Mouse (Mus musculus) embryo, embryonic 11.5 days (tissue): ENCODE data around the gene Clca1.
"Not testable (repeated sequence)": the region's sequence is repeated elsewhere in the genome, so short reads cannot be mapped to it uniquely, and the experiment has no call there.

Experiments used
- DNase-seq: peaks from one replicate; pipeline ENCODE4 v3.0.0-alpha.2; 2012; ENCODE audit warnings: low read depth, low spot score

Gene Clca1

DNA sequence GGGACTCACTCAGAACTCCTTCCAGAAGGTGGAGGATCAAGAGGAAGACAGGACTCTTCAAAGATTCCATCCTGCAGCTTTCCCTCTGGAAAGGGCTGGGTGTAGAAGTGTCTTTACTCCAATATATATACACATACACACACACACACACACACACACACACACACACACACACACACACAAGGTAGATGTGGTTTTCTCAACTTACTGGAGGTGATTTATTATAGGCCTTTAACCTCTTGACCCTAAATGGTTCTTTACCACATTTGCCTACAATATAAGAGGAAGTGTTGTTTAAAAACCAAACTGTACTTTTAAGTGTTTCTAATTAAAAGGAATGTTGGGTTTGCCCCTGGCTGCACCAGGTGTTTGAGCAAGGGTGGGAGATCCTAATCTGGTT lies at the start of gene Clca1:
Gene Clca1, minus strand, starts transcription at position 101 of the 400 bp plus-strand sequence.
- DNase-seq = no peak

DNA sequence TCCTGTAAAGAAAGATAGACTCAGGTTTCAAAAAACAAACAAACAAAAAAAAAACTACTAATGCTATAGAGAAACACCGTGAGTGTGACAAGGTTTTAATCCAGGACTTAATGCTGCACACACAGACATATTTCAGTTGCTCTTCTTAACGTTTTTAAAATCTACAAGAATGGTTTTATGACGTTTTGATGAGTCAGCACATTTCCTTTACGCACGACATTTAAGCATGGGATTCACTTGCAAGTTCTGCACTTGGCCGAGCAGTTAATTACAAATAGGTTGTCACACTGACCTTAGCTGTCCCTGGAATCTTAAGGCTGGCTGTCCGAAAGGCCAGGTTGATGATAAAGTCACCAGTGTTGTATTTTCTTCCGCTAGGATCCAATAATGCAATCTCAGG lies 48.3 kb upstream of the Clca1 start:
- DNase-seq = no peak

DNA sequence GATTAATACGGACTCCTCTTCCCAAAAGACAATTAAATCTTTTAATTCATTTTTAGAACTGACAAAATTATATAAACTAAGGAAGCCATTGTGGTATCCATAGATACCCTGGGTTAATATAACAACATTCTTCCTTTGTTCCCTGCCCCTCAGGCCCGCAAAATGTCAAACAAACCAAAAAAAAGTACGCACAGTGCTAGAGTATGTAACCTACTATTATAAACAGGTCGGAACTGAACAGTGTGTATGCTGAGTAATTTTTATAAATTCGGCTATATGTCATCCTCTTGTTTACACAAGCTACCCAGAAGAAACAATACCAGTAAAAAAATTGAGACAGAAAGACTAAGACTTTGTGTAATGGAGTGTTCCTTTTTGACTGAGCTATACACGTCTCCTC lies 45.8 kb upstream of the Clca1 start:
- no peak for DNase-seq

DNA sequence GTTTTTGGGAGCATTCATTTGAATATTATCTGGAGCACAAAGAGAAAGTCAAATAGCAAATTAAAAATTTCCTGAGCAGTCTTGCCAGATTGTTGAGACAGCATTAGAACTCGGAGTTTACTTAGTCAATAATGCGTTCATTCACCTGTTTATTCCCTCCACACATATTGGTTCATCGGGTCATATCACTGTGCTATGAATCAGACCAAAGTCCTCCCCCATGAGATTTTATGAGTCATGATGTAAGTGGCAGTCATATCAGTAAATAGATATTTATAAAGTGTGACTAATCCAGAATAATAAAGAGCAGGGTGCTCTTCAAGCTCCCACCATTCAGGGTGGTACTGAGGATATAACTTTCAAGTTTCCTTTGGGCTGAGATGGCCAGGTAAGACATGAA lies 39.8 kb upstream of the Clca1 start:
- no peak for DNase-seq

DNA sequence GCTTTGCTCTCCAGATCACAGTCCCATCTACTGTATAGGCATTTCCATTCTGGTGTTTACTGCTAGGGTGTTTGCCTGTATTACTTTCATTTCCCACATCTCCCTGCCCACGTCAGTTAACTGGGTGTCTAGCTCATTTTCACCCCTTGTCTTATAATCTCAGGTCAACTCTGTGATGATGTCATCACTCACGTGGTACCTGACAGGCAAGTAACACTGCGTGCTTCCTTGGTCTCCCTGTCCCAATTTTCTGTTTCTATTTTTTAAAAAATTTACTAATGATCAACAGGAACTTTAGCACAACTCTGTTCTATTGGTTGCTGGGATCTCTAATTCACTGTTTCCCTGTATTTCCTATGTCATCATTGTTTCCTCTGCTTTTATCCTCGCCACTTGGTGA lies 36.4 kb upstream of the Clca1 start:
- no peak for DNase-seq

DNA sequence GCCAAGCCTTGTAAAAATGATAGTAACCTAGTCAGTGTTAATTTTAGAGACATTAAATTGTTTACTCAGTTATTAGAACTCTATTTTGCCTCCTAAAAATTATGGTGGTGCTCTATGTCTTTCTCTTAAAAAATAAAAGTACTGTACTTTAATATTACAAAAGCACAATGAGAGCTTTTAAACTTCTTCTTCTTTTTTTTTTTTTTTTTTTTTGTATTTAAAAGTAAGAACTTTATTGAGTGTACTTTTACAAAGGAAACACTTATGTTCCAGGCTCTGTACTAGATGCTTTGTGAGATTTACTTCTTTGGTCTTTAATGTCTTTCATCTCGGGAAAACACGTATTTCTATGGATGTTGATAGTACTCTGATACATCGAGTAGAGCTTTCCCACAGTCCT lies 22.6 kb upstream of the Clca1 start:
- not testable (repeated sequence) for DNase-seq

DNA sequence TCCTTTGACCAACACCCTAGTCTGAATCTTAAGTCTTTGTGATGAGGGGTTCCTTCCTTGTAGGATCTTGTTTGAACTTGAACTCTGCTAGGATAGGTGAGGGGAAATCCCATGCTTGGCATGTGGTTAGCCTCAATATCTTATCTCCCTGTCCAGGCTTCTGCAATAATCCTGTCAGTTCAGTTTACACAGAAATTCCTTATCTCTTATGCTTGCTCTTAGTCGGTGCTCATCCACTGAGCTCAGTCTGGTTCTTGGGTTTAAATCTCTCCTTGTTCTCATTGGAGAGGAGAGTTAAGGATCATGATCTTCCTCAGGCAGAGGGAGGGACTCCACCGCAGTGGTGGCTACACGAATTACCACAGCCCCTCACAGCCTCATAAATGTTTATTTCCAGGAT lies 17.2 kb upstream of the Clca1 start:
- no peak for DNase-seq

DNA sequence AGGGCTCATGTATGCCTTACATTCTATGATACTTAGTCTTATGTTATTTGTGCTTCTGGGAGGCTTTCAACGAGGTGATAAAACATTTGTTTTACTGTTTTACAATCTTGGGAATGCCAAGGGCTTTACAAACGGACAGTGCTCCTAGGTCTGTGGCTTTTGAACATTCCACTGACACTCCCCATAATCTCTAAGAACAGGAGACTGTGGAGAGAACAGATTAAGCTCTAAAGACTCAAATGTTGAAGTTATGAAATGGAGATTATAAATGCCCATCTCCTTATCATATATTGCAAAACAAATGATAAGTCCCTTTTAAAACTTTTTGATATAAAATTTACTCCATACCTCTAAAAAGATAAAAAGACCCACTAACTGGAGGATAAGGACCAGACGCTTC lies 6.2 kb upstream of the Clca1 start:
- no peak for DNase-seq

DNA sequence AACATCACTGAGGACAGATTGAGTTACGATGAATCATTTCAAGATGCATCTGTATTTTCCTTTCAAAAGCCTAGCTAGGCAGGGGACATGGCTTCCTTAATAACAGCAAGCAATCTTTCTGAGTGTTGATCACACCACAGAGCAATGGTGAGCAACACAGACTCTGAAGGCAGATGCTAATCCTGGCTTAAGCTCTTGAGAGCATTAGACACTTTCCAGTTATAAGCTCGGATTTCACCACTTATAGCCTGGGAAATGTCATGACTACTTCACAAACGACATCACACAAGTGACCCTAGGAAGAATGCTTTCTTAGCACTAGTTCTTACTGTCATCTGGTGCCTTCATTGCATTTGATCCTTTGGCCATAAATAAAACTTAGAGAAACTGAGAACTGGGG lies 4.5 kb downstream of the Clca1 start:
- DNase-seq = no peak

DNA sequence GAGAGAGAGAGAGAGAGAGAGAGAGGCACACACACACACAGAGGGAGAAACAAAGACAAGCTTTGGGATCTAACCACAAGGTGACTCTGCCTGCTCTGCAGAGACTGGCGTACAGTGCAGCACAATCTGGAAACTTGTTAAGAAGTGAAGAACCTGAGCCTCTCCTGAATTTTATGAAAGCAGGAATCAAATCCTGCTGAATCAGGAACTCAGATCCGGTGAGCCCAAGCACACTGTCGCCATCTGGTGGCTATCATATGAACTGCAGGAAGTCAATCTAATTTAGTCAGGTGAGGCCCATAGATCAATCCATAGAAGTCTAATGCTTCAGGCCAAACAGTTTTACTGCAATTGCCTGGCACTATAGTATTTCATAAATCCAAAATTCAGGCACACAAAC lies 5.8 kb downstream of the Clca1 start:
- peak; percentile 42 for DNase-seq

DNA sequence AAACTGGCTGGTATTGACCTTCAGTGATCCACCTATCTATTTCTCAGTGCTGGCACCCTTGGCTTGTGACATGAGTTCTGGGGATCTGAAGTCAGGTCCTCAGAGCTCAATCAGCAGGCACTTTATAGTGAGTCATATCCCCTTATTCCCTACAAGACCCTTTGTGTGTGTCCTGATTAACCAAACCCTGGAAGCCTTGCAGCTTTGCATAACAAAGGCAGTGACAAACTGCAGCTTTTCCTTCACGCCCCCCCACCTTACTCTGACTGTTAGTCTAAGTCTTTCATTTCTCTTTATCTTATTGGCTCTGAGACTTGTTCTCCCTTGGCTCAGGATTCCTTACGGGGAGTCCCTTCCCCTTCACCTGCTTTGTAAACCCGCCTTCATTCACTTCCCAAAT lies 14.8 kb downstream of the Clca1 start:
- no peak for DNase-seq

DNA sequence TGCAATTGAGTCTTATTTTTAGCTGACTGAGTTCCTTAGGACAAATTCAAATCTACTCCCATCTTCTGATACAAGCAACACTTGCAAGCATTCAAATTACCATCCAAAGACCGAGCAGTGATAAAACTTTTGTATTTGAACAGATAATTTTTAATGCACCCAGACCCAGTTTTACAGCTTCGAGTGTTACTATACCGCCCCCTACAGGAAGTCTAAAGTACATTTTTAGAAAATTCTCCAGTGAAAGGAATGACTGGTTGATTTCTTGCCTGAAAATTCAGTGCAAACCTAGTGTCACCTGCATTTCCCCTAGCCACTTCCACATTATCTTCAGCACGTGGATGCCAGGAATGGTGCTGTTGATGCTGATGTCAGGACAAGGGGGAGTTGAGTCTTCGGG lies 28.2 kb downstream of the Clca1 start:
- DNase-seq = no peak

DNA sequence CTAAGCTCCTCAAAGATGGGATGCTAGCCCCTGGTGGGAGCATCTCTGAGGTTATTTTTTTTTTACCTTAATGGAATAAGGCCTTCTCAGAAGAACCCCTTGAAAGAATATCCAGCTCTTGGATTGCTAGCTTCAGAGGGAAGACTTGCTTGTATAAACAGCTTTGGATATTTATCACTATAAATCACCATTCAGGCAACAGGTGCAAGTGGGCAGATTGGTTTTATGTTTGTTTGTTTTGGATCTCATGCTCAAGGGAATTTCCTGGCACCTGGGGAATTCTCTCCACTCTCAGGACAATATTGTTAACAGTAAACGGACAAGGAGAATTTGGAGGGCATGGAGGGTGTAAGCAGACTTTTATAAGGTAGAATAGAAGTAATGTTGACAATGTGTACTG lies 31.7 kb downstream of the Clca1 start:
- no peak for DNase-seq

DNA sequence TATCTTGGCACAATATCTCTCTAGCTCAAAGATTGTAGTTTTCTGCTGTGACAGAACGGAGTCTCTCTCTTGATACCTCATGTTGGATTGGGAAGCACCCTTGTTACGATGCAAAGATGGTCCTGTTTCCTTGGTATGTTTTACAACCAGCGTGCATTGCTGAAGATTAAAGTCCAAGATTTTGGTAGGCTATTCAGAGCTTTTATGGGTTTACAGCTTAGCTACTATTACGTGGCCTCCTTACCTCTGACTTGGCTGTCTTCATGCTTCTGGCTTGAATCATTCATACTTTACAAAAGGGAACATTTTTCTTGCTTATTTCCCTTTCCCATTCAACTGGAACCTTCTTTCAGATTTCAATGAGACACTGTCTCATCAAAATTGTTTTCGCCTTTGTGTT lies 39.5 kb downstream of the Clca1 start:
- no peak for DNase-seq

DNA sequence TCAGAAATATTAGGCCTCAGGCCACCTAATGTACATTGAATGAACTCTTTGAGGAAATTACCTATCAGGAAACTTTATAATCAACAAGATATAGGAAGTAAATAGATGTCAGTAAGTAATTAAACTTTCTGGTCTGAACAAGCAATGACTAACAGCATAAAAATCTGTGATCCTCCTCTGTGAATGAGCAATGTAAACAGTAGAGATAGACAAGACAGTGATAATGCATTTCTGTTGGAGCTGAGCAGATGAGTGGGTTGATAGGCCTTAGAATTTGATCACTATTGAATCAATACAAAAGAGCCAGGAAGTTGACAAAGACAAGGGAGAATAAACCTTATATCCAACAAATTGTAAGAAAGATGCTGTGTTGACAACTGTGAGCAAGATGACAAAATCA lies 40.0 kb downstream of the Clca1 start:
- DNase-seq = no peak

DNA sequence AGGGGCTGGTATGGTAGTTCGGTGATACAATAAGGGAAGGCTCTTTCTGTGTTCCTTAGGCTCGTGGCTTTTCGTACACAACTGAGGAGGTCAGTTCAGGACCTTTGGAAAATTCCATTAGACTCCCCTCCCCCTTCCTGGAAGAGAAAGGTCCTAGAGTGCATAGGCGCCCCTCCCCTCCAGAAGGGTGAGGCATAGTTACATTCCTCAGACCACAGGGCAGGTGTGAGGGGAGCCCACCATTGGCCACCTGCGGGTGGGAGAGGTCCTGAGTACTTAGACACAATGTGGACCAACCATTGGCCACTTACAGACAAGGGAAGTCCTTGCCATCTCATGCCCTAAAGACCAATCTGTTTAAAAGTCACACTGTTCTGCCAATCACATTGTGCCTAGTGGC lies 46.7 kb downstream of the Clca1 start:
- no peak for DNase-seq

DNA sequence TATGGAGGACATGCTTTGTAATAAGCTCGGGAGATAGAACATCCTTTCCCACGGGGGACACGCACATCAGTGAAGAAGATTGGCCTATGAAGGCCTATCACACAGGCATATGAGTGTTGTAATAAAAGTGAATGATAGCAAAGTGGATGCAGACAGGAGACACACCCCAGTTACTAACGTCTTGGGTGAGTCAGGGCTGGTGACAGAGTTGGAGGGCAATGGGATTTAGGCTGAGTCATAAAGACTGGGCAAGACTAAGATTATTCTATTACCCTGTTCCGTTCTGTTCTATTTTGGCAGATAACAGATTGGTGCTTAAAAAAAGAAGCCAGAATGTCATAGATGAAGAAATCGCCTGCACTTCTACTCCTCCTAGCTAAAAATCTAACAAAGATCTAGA lies 52.0 kb downstream of the Clca1 start:
- no peak for DNase-seq

DNA sequence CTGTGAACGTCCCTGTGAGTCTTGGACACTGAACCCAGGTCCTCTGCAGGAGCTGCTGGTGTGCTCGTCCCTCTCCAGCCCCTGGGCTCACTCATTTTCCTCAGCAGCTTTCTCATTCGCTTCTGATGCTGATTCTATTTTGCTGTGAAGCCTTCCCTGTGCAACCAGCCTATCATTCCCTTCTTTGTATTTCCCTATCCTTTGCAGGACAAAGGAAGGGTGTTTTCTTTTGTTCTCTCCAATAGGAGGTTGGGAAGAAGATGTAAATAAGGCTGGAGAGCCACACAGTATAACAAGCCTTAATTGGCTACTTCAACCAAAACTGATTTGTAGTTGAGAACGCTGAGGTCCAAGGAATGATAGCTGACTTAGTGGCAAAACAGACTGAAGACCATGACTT lies 54.9 kb downstream of the Clca1 start:
- no peak for DNase-seq

DNA sequence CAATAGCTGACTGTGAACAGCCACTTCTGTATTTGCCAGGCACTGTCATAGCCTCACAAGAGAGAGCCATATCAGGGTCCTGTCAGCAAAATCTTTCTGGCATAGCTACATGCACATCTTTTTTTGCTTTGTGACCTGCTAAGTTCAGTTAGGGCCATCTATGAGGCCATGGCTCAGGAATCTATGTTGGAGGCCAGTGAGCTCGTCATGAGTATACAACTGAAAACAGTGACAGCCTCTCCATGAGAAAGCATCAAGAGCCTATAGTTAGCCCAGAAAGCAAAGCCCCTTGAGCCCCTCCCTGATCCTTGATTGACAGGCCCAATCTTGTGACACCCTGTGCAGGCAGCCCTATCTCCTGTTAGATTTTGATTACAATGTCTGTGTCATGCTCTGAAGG lies 56.5 kb downstream of the Clca1 start:
- no peak for DNase-seq

DNA sequence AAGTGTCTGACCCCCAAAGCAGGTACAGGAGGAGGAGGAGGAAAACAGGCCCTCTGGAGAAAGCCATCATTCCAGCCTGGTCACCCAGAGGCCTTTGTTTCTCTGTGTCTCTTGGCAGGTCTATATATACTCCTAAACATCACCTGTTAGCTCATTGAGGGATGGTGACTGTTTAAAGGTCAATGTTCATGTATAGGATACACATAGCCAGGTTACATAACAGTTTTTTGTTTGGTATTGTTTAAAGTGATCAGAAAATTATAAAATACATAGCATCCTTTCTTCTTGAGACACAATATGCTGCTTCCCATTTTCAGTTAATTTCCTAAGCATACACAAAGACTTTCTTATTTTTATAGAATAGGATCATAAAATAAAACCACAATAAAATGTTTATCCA lies 57.6 kb downstream of the Clca1 start, which contains the start of gene Clca4a:
Gene Clca4a, minus strand, starts transcription at position 101 of the 400 bp plus-strand sequence.
- no peak for DNase-seq

DNA sequence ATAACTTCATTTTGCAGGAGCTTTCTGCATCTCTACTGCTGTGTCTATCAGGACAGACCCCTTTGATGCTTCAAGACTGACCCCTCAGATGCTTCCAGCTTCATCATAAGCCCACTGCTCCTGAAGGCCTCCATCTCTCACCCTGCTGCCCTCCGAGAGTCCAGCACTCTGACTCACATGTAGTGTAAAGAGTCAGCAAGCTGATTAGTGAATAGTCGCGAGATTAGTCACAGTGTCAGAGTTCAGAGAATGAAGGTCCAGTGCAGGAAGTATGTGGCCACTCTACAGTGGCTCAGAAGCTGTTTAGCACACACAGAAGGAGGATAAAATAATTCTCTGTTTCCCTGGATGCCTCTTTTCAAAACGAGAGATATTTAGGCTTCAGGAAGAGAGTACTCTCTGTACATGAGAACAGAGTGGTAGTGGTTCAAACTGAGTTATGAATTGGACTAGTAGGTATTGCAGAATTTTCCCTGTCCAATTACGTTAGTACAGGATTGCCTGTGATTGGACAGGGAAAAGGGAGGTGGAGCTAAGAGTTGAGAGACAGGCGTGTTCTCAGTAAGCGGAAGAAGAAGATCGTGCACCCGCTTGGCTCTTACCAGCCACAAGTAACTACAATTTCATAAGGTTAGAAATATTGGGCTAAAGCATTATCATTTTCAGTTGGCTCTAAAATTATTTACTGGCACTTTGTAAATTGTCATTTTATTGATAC lies 60.9 kb downstream of the Clca1 start:
- no peak for DNase-seq

DNA sequence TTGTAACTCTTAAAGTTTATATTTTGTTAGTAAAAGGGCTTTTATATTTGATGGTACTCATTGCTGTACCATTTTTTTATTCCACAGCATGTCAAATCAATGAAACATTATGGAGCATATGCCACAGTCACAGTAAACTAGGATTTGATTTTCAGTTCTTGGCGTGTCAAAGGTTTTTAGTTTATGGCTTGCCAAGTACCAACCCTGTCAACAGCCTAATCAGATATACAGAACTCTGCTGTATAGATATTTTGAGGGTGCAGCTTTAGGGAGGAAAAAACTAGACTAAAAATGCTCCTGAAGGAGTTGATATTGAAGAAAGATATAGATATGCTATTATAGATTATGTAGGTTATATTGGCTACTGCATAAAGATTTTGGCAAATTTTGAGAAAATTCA lies 62.8 kb downstream of the Clca1 start:
- no peak for DNase-seq

DNA sequence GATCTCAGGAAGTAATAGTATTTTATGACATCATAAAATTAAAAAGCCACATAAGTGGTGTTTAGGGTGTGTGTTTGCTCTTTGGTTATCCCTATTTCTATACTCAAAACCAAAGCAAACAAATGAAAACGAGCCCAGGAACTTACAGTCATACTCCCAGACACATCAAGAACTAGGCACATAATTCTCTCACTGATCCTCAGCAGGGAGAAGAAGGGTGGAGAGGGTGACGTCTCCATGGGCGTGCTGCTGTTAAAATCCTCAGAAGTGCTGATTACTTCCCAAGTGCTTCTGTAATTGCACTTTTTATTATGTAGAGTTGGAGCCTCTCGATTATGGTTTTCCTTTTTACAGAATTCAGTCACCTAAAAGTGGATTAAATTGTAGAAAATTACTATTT lies 66.5 kb downstream of the Clca1 start:
- no peak for DNase-seq
